Mouse (Mus musculus): ENCODE results near the gene Hist1h2bq.

Hist1h2bq gene

DNA sequence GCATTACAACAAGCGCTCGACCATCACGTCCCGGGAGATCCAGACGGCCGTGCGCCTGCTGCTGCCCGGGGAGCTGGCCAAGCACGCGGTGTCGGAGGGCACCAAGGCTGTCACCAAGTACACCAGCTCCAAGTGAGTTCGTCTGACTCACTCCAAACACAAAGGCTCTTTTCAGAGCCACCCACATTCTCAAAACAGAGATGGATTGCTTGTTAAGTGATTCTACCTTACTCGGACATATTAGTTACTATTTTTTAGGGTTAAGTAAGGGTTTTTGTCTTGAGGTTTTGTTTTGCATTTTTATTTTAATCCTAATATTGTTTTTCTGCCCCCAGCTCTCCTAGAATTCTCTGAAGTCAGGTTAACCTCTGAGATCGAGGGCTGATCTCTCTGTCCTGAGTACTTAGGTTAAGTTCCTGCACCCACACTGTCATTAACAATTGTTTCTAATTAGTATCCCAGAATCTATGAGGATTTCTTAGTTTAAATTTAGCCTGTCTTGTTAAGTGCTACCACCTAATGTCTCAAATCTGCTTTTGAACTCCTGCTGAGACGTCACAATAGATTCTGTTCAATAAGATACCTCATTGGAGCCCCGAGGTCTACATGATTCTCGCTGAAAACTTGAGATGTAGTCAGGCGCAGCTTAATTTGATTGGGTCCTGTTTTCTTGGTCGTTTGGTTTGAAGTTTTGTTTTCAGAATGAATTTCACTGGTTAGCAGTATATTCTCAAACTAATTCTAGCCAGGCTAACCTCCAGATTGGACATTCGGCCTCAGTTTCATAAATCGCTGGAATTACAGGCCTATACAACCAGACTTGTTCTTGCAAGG, 22.0 kb downstream of the Hist1h2bq start:
- peak in 1 of 2 experiments; percentile 15 for DNase-seq

DNA sequence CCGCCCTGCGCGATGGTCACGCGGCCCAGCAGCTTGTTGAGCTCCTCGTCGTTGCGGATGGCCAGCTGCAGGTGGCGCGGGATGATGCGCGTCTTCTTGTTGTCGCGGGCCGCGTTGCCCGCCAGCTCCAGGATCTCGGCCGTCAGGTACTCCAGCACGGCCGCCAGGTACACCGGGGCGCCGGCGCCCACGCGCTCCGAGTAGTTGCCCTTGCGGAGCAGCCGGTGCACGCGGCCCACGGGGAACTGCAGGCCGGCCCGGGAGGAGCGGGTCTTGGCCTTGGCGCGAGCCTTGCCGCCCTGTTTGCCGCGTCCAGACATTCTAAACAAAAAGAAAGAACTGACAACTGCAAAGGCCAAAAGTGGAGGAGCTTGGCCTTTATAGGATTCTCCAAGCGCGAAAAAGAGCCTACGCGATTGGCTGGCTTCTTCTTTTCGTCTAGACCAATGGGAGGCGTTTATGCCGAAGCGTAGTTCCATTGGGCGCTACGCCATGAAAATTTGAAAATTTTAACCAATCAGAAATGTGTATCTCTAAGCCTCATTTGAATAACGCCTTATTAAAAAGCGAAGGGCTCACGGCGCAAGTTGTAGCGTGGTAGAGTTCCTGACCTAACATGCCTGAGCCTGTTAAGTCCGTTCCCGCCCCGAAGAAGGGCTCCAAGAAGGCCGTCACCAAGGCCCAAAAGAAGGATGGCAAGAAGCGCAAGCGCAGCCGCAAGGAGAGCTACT, 22.9 kb downstream of the Hist1h2bq start, which contains the start of the genes Hist1h2an and Hist1h2bp:
Gene Hist1h2an, minus strand, starts transcription at position 320 of the 731 bp plus-strand sequence.
Gene Hist1h2bp, plus strand, starts transcription at position 563 of the 731 bp plus-strand sequence.
- peak; percentile 84 to 86 for DNase-seq

DNA sequence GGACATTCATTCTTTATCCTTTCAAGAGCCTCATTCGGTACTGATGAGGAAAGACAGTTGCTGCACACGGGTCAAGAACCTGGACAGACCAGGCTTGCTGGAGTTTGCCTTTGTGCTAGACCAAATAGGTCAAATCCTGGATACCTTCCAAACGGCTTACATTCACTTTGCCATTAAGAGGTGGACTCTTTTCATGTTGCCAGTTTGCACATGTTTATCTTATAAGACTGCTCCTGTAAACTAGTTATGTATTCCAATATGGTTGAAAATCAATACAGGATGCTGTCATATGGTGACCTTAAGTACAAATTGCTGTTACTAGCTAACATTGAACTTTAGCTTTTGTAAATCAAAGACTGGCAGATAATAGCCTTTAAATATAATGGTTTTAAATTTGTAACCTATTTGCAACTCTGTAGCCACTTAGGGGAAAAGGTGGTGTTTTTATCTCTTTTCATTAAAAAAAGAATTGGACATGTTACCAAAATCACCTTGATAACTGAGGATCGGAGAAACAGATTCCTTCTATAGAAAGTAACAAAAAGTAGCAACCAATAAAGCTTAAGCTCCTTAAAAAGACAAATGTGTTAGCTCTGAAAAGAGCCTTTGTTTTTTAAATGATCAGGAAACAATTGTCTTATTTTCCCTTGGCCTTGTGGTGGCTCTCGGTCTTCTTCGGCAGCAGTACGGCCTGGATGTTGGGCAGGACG, 23.7 kb downstream of the Hist1h2bq start:
- DNase-seq = no peak

DNA sequence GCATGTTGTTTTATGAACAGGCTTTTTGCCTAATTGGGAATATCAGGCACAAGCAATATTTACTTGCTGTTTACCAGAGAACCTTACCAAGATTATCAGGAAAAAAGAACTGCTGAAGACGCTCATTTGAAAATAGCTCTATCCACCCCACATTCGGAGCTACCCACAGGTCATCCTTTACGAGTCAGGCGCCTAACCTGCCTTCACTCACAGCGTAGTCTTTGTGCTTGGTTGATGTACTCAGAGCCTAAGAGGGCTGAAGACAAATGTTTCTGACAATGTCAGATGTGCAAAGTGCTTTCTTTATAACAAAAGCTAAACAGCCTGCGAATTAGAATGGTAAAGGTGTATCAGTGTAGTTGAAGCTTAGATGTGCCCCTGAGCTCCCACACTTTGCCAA, 25.7 kb downstream of the Hist1h2bq start:
- DNase-seq = no peak

DNA sequence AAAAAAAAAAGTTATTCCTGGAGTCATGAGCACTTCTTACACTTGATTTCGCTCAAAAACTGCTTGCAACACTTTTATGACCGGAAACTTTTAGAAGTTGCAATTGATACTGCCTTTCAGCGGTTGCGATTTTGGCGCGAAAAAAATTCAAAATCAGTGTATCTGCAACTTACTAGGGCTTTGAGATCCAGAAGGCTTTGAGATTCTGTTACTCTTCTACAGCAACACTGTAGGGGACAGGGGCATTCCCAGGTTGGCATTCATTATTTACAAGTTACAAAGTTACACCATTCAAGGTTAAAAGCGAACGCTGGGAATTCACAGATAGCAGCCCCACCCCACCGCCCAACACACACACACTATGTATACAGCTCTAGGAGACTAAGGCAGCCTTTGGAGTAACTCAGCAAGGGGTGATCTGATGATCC, 26.2 kb downstream of the Hist1h2bq start:
- DNase-seq = peak in 1 of 2 experiments; percentile 17

DNA sequence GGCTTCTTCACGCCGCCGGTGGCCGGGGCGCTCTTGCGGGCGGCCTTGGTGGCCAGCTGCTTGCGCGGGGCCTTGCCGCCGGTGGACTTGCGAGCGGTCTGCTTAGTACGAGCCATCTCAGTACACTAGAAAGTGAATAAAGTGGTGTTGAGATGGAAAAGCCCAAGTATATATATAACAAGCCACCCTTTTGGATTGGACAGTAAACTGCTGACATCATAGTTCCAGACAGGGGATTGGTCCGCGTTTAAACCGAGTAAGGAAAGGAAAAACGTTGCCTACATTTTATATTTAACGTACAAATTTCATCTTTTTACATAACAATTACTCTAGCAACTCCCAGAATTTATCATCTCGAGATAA, 26.8 kb downstream of the Hist1h2bq start, which contains the start of gene Hist1h3i:
Gene Hist1h3i, minus strand, starts transcription at position 116 of the 363 bp plus-strand sequence.
- peak; percentile 61 to 65 for DNase-seq

DNA sequence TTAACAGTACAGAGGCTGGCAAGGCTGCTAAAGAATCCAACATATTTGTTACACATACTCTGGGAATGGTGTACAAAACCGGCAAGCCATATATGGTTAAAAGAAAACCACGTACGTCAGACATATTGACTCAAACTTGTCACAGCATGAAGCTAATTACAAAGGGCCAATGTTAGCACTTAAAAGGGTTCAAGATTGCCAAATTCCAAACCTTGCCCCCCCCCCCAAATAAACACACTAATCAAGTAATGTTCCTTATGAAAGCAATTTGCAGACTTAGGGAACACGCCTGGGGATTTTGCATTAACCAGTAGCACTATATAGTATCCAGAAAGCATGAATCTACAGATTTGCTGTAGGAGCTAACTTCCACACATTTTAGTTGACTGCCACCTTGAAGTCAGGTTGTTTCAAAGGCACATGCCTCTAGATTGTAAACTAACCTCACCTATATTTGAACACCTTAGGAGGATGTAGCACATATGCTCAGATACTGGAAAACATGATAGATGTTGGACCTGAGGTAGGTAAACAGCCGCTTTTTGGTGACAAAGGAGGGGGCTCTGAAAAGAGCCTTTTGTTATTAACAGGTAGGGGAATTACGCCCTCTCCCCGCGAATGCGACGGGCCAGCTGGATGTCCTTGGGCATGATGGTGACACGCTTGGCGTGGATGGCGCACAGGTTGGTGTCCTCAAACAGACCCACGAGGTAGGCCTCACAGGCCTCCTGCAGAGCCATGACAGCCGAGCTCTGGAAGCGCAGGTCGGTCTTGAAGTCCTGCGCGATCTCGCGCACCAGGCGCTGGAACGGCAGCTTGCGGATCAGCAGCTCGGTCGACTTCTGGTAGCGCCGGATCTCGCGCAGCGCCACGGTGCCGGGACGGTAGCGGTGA, 27.4 kb downstream of the Hist1h2bq start:
- peak in 1 of 2 experiments; percentile 40 for DNase-seq

DNA sequence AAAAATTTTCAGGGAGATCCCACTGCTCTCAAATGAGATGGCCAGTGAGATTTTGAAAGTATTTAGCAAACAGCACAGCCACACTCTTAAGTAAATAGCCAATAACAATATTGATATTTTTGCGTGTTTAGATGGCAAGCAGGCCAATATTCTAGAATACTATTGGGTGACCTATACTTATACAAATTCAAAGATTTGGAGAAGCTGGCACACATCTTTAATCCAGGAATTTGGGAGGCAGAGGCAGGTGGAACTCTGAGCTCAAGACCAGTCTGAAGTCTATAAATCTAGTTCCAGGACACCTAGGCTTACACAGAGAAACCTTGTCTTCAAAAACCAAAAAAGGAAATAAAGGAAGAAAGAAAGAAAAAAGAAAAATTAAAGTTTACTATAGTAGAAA, 28.4 kb downstream of the Hist1h2bq start:
- no peak for DNase-seq

DNA sequence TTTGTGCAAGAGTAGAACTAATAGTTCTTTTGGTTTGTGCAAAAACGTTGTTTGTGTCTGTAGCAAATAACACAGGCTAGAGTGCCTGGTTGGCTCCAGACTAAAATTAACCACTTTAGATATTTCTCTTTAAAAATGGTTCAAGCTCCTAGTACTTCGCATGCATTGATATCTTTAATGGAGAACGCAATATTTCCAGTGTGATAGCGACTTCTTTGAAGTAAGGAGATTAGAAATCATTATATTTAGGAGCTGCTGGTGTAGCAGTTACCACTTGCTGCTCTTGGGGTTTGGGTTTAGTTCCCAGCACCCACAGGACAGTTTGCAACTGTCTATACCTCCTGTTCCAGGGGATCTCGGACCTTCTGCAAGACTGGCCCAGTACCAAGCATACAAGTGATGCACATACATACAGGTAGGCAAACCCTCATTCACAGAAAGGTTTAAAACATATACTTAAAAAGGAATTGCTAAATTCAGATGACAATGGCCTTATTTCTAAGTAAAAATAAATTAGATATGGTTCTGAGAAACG, 28.9 kb downstream of the Hist1h2bq start:
- no peak for DNase-seq

DNA sequence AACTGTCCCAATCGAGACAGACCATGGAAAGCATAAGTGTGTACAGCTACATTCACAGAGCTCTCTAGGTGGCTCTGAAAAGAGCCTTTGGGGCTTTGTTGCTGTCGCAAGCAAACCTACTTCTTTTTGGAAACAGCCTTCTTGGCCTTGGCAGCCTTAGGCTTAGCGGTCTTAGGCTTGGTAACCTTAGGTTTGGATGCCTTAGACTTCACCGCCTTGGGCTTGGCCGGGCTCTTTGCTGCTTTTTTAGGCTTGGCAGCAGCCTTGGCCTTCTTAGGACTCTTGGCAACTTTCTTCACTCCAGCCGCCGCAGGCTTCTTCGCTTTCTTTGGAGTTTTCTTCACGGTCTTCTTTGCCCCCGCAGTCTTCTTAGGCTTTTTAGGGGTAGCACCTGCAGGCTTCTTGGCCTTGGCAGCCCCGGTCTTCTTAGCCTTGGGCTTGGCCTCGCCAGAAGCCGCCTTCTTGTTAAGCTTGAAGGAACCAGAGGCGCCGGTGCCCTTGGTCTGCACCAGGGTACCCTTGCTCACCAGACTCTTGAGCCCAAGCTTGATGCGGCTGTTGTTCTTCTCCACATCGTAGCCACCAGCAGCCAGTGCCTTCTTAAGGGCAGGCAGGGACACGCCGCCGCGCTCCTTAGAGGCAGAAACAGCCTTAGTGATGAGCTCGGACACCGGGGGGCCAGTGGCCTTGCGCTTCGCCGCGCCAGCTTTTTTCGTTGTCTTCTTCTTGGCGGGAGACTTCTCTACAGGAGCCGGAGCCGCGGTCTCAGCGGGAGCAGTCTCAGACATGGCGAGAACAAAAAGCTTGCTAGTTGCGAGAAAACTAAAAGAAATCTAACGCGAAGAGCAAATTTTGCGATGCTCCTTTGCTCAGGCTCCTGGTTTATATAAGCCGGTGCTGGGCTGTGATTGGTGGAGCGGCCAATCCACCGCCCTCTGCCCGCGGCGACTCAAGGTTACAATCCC, 29.9 kb downstream of the Hist1h2bq start, which contains the start of gene Hist1h1b:
Gene Hist1h1b, minus strand, starts transcription at position 859 of the 965 bp plus-strand sequence.
- DNase-seq = peak; percentile 79 to 81

DNA sequence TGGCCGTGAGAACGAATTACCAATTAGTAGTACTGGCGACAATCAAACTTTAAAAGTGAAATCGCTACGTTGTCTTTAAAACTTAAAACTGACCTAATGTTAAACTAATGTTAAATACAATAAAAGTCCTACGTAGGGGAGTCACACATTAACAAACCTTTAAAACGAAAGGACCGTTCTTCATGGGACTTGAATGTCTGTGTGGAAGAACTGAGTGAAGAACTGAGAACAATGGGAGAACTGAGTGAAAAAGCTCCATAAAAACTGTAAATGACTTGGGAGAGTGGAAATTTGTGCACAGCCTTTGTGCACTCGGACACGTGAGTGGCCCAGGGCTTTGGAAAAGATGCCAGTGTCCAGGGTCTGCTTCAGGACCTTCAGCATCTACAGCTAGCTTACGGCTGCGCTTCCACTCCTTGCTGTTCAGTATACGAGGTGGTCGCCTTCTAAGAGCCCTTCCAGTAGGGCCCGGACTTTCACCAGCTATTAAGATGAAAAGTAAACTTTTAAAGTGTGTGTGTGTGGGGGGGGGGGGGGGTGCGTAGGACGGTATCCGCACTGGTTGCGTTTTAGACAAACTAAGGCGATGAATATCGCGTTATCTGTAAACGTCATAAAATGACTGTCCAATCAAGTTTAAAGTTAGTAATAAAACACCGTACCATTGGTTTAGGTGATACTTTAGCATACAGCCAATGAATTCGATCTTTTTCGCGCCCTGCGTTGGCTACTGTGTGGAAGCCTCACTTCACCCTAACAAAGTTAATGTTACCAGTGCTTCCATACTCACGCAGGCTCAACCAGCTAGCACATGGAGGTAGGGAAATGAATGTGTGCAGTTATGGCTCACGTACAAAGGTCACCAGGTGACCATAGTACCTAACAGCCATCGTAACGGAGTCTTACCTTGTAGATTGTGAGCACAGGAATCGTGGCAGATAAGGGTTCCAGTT, 30.9 kb downstream of the Hist1h2bq start:
- peak; percentile 63 to 65 for DNase-seq

All from cerebellum, adult 18-20 months (tissue).